Mouse (Mus musculus): ENCODE measurements around the gene BC052040.
A peak's percentile ranks its signal among the peaks of the same experiment; 100 is the strongest.

BC052040 gene

GRCm38 (mm10) chr2:115601280-115601679, 19.8 kb downstream of the BC052040 start:
- no peak for DNase-seq (ENCODE audit: low read depth)

- DNase-seq (ENCODE audit: low read depth): no peak
These were observed 20.6 kb downstream of the BC052040 start for GRCm38 (mm10) chr2:115602116-115602515.

- no peak for DNase-seq (ENCODE audit: low read depth)
These were observed 22.6 kb downstream of the BC052040 start for GRCm38 (mm10) chr2:115604132-115604531.

- peak; percentile 47 for DNase-seq (ENCODE audit: low read depth)
These were observed 24.4 kb downstream of the BC052040 start for GRCm38 (mm10) chr2:115605829-115606336.

- no peak for DNase-seq (ENCODE audit: low read depth)
These were observed 27.5 kb downstream of the BC052040 start for GRCm38 (mm10) chr2:115609020-115609419.

- DNase-seq (ENCODE audit: low read depth): no peak
These were observed 28.6 kb downstream of the BC052040 start for GRCm38 (mm10) chr2:115610092-115610491.

- no peak for DNase-seq (ENCODE audit: low read depth)
These were observed 29.0 kb downstream of the BC052040 start for GRCm38 (mm10) chr2:115610503-115610902.

- DNase-seq (ENCODE audit: low read depth): no peak
These were observed 32.5 kb downstream of the BC052040 start for GRCm38 (mm10) chr2:115613830-115614520.

GRCm38 (mm10) chr2:115628471-115628870, 47.0 kb downstream of the BC052040 start:
- DNase-seq (ENCODE audit: low read depth): no peak

GRCm38 (mm10) chr2:115631031-115631434, 49.5 kb downstream of the BC052040 start:
- no peak for DNase-seq (ENCODE audit: low read depth)

- DNase-seq (ENCODE audit: low read depth): no peak
These were observed 50.3 kb downstream of the BC052040 start for GRCm38 (mm10) chr2:115631826-115632225.

- DNase-seq (ENCODE audit: low read depth): no peak
These were observed 68.7 kb downstream of the BC052040 start for GRCm38 (mm10) chr2:115650203-115650602.

GRCm38 (mm10) chr2:115659712-115660111, 78.2 kb downstream of the BC052040 start:
- no peak for DNase-seq (ENCODE audit: low read depth)

GRCm38 (mm10) chr2:115660213-115661120, 79.0 kb downstream of the BC052040 start:
- no peak for DNase-seq (ENCODE audit: low read depth)

GRCm38 (mm10) chr2:115667516-115667915, 86.0 kb downstream of the BC052040 start:
- DNase-seq (ENCODE audit: low read depth): no peak

GRCm38 (mm10) chr2:115673054-115673660, 91.6 kb downstream of the BC052040 start:
- no peak for DNase-seq (ENCODE audit: low read depth)

GRCm38 (mm10) chr2:115678786-115679185, 97.3 kb downstream of the BC052040 start:
- no peak for DNase-seq (ENCODE audit: low read depth)

- no peak for DNase-seq (ENCODE audit: low read depth)
These were observed 103.7 kb downstream of the BC052040 start for GRCm38 (mm10) chr2:115685250-115685649.

- no peak for DNase-seq (ENCODE audit: low read depth)
These were observed 106.1 kb downstream of the BC052040 start for GRCm38 (mm10) chr2:115687612-115688011.

GRCm38 (mm10) chr2:115688282-115688681, 106.8 kb downstream of the BC052040 start:
- DNase-seq (ENCODE audit: low read depth): no peak

GRCm38 (mm10) chr2:115693841-115694240, 112.3 kb downstream of the BC052040 start:
- no peak for DNase-seq (ENCODE audit: low read depth)

- no peak for DNase-seq (ENCODE audit: low read depth)
These were observed 112.9 kb downstream of the BC052040 start for GRCm38 (mm10) chr2:115694386-115694785.

Measured in c-Kit-positive CD71-positive TER-119-negative erythroid progenitor cells, embryonic 14.5 days (primary cell).